Mouse (Mus musculus) ES-CJ7 (cell line): ENCODE data around the gene Map2k1.
A peak's percentile ranks its signal among the peaks of the same experiment; 100 is the strongest.

Source experiments
- DNase-seq: peaks from one replicate; pipeline ENCODE4 v3.0.0; 2011; ENCODE audit warnings: low read depth, low spot score

Gene Map2k1

GRCm38 (mm10) chr9:64253021-64253904, at the start of gene Map2k1:
Map2k1 (minus strand) TSS chr9:64253631.
- DNase-seq: peak; percentile 99

GRCm38 (mm10) chr9:64303086-64303485, 49.7 kb upstream of the Map2k1 start:
- peak; percentile 61 for DNase-seq

- no peak for DNase-seq
Observed at GRCm38 (mm10) chr9:64282404-64282987, 29.1 kb upstream of the Map2k1 start.

GRCm38 (mm10) chr9:64281781-64282178, 28.3 kb upstream of the Map2k1 start:
- DNase-seq: peak; percentile 41

- DNase-seq: peak; percentile 95
Observed at GRCm38 (mm10) chr9:64281105-64281780, 27.8 kb upstream of the Map2k1 start, which contains the start of gene Tipin. Tipin (plus strand) TSS chr9:64281581.

- DNase-seq: peak; percentile 62
Observed at GRCm38 (mm10) chr9:64278665-64279310, 25.4 kb upstream of the Map2k1 start.

- peak; percentile 71 for DNase-seq
Observed at GRCm38 (mm10) chr9:64277706-64278105, 24.3 kb upstream of the Map2k1 start.

GRCm38 (mm10) chr9:64274919-64275318, 21.5 kb upstream of the Map2k1 start:
- DNase-seq: peak; percentile 74

- no peak for DNase-seq
Observed at GRCm38 (mm10) chr9:64274291-64274690, 20.9 kb upstream of the Map2k1 start.

GRCm38 (mm10) chr9:64273757-64274156, 20.3 kb upstream of the Map2k1 start:
- no peak for DNase-seq

- peak; percentile 91 for DNase-seq
Observed at GRCm38 (mm10) chr9:64272611-64273010, 19.2 kb upstream of the Map2k1 start.

GRCm38 (mm10) chr9:64271249-64271648, 17.8 kb upstream of the Map2k1 start:
- DNase-seq: no peak

- peak; percentile 75 for DNase-seq
Observed at GRCm38 (mm10) chr9:64268836-64269235, 15.4 kb upstream of the Map2k1 start.

GRCm38 (mm10) chr9:64268196-64268595, 14.8 kb upstream of the Map2k1 start:
- peak; percentile 90 for DNase-seq

- peak; percentile 94 for DNase-seq
Observed at GRCm38 (mm10) chr9:64267231-64267630, 13.8 kb upstream of the Map2k1 start.

GRCm38 (mm10) chr9:64264813-64265212, 11.4 kb upstream of the Map2k1 start:
- no peak for DNase-seq

- DNase-seq: no peak
Observed at GRCm38 (mm10) chr9:64261023-64261422, 7.6 kb upstream of the Map2k1 start.

- DNase-seq: no peak
Observed at GRCm38 (mm10) chr9:64259906-64260305, 6.5 kb upstream of the Map2k1 start.

- no peak for DNase-seq
Observed at GRCm38 (mm10) chr9:64256204-64256603, 2.8 kb upstream of the Map2k1 start.

- no peak for DNase-seq
Observed at GRCm38 (mm10) chr9:64255422-64255821, 2.0 kb upstream of the Map2k1 start.

- DNase-seq: no peak
Observed at GRCm38 (mm10) chr9:64252591-64253020, 825 bp downstream of the Map2k1 start.
